Mouse (Mus musculus) T-cell, adult 2 months (primary cell): ENCODE measurements around the gene Abhd17c.

Experiments used
- DNase-seq: peaks from one replicate; pipeline ENCODE4 v3.0.0; 2022; ENCODE audit warnings: low spot score

Abhd17c gene

GRCm38 (mm10) chr7:84073856-84074255, 77.8 kb downstream of the Abhd17c start:
- no peak for DNase-seq

GRCm38 (mm10) chr7:84068931-84069330, 82.8 kb downstream of the Abhd17c start:
- DNase-seq: no peak

GRCm38 (mm10) chr7:84059799-84060198, 91.9 kb downstream of the Abhd17c start:
- no peak for DNase-seq
